Mouse (Mus musculus) intestine, embryonic 15.5 days (tissue): ENCODE measurements around the gene Ect2. TPM values are rescaled to one million over a fixed set of nuclear protein-coding genes. Genes with fewer than 3 reads are reported as not detected.

Experiments
- ATAC-seq: fragments of 200-750 bp; cut with Nextera tagmentation; 2 replicates; pipeline ENCODE4 v1.8.0; 2017; ENCODE audit warnings: moderate TSS enrichment, moderate library complexity
- H3K27ac ChIP-seq: fragments of 300-500 bp; sonication (generic); 2 replicates; pipeline ENCODE4 v1.5.1; 2015; ENCODE audit warnings: mild to moderate bottlenecking, inconsistent platforms
- H3K27me3 ChIP-seq: fragments of 300-500 bp; sonication (generic); replicated peaks from 2 replicates; pipeline ENCODE4 v1.6.1; 2015; ENCODE audit warnings: inconsistent platforms
- H3K36me3 ChIP-seq: fragments of 300-500 bp; sonication (generic); 2 replicates; pipeline ENCODE4 v1.6.1; 2015; ENCODE audit warnings: inconsistent platforms
- H3K4me1 ChIP-seq: fragments of 300-500 bp; sonication (generic); replicated peaks from 2 replicates; pipeline ENCODE4 v1.6.1; 2015; ENCODE audit warnings: inconsistent platforms
- H3K4me2 ChIP-seq: fragments of 300-500 bp; sonication (generic); replicated peaks from 2 replicates; pipeline ENCODE4 v1.6.1; 2015; ENCODE audit warnings: mild to moderate bottlenecking, inconsistent platforms
- H3K4me3 ChIP-seq: fragments of 300-500 bp; sonication (generic); replicated peaks from 2 replicates; pipeline ENCODE4 v1.5.1; 2015; ENCODE audit warnings: inconsistent platforms
- H3K9ac ChIP-seq: fragments of 300-500 bp; sonication (generic); 2 replicates; pipeline ENCODE4 v1.6.1; 2015; ENCODE audit warnings: inconsistent platforms
- H3K9me3 ChIP-seq: fragments of 300-500 bp; sonication (generic); 2 replicates; pipeline ENCODE4 v1.6.1; 2016; ENCODE audit warnings: inconsistent platforms
- WGBS: fragments of 180-500 bp; shearing (Covaris S2); methylation state at CpG from one replicate; pipeline ENCODE4 v1.1.7; 2015; 5-methylcytosine and 5-hydroxymethylcytosine counted together
- polyA plus RNA-seq: library from polyadenylated mRNA; unstranded; fragments of >200 nt; fragmentation: Nextera tagmentation; extraction: Ambion mirVana; gene quantifications from 2 replicates; pipeline ENCODE4 v1.2.1, GENCODE M21; 2015

Gene Ect2
- polyA plus RNA-seq, 1 experiment from 2014 or later = 52.5 TPM

- no peak for ATAC-seq
- no peaks in the 10 kb centered on the region for H3K9me3 ChIP-seq
- H3K36me3 ChIP-seq = peaks cover 5% of the 10 kb centered on the region; the same call in 1 of the 2 replicates
- no peaks in the 10 kb centered on the region for H3K27me3 ChIP-seq
- H3K4me2 ChIP-seq = no peak overlapping the region
- WGBS = 94% methylated on average over 6 of the region's 6 CpGs
- H3K9ac ChIP-seq = no peak overlapping the region
- no peak overlapping the region for H3K27ac ChIP-seq
- no peaks in the 10 kb centered on the region for H3K4me1 ChIP-seq
- H3K4me3 ChIP-seq = no peak overlapping the region
Measured at GRCm38 (mm10) chr3:27086221-27086620, 67.5 kb downstream of the Ect2 start.

DNA sequence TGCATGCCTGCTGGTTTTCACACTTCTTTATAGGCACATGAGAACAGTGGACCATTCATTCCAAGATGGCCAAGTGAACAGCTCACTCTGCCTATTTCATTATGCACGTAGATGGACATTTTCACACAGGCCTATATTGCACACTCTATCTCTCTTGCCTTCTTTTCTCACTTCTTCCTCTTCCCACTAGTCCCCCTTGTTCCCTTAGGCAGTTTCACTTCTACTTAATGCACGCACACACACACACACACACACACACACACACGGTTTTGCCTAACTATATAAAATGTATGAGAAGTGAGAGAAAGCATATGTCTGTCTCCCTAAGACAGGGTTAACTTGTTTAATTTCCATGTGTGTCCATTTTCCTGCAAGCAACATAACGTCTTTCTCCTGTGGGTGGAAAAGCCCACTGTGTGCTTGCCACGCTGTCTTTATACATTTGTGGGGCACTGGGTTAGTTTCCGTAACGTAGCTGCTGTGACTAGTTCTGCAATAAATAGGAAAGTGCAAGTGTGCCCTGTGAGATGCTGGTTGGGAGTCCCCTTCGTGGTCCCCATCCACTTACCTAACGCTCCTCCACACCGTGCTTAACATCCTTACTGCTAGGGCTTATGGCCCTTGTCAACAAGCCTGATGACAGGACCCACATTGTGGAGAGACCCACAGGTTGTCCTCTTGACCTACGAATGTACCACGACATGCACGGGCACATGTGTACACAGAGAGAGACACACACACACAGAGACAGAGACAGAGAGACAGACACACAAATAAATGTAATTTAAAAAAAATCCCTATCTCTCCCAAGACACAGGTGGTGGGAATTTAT is 72.2 kb downstream of the Ect2 start:
- Histone ChIP-seq H3K27me3 (no peaks in the 10 kb centered on the region), H3K4me3 (no peak overlapping the region), H3K4me1 (no peaks in the 10 kb centered on the region), H3K4me2 (no peak overlapping the region), H3K36me3 (no peaks in the 10 kb centered on the region), H3K27ac (no peak overlapping the region), H3K9ac (no peak overlapping the region), H3K9me3 (no peaks in the 10 kb centered on the region)
- 87% methylated on average over 13 of the region's 13 CpGs for WGBS
- ATAC-seq = no peak

DNA sequence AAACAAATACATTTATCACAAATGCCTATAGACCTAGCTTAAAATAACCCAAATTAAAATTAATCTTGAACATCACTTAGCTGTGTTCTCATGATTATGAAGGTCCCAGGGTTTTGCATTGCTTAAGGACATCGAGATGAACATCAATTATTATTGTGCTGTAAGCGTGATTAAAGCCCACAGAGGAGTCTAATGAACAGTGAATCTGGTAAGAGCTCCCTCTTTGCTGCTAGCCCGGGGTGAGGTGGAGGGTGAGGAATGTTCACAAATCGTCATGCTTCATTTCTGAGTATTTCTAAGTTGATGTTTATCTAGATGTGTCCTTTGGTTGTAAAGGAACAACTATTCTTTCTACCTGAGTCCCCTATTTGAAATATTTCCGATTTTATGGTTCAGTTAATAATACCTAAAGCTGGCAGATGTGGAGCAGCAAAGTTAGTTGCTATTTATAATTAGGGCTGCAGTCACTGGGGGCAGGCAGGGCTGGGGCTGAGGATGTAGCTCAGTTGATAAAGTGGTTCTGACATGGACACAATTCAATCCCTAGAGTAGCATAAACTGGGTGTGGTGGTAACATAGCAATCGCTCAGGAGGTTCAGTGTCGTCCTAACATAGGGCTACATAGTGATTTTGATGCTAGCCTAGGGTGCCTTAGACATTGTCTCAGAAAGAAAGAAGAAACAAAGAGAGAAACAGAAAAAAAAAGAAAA is 73.5 kb downstream of the Ect2 start:
- H3K4me1 ChIP-seq = no peaks in the 10 kb centered on the region
- H3K4me2 ChIP-seq = no peak overlapping the region
- no peak overlapping the region for H3K27ac ChIP-seq
- no peak overlapping the region for H3K9ac ChIP-seq
- H3K9me3 ChIP-seq = no peaks in the 10 kb centered on the region
- WGBS = 80% methylated on average over 7 of the region's 7 CpGs
- no peaks in the 10 kb centered on the region for H3K36me3 ChIP-seq
- no peak overlapping the region for H3K4me3 ChIP-seq
- ATAC-seq = no peak
- H3K27me3 ChIP-seq = no peaks in the 10 kb centered on the region

DNA sequence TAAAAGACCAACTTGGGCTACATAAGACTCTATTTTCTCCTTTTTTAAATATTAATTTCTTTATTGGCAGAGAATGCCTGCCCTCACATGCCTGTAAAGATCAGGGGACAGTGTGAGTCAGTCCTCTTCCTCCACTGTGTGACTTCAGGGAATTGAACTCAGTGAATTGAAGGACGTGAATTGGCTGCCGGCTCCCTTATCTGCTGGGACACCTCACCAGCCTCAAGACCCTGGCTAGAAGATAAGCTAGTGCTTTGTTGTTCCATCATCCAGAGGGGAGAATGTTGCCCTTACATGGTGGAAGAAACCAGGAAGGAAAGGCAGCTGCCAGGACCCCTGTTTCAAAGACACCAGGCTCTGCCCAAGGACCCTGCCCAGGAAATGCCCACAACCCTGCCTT is 79.8 kb downstream of the Ect2 start:
- no peaks in the 10 kb centered on the region for H3K9me3 ChIP-seq
- WGBS = 70% methylated on average over 2 of the region's 2 CpGs
- no peak overlapping the region for H3K9ac ChIP-seq
- H3K27ac ChIP-seq = no peak overlapping the region
- H3K4me1 ChIP-seq = no peaks in the 10 kb centered on the region
- H3K4me2 ChIP-seq = no peak overlapping the region
- H3K36me3 ChIP-seq = no peaks in the 10 kb centered on the region
- H3K27me3 ChIP-seq = no peaks in the 10 kb centered on the region
- no peak overlapping the region for H3K4me3 ChIP-seq
- no peak for ATAC-seq

DNA sequence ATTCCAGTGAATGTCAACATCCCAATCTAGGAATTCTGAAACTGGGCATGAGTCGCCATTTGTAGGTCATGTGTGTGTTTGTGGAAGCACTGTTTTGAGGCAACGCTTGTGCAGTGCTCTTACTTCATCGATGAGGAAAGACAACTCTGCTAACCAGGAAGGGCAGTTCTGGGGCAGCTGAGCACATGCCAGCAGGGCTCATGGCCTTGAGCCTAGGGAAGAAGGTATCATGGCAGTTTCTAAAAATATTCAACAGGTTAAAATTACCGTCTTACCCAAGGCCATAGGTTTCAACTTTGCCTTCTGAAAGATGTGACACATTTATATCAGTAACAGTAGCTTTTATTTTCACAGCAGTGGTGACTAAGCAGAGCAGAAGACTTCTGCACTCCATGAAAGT is 82.0 kb downstream of the Ect2 start:
- Histone ChIP-seq H3K4me1 (no peaks in the 10 kb centered on the region), H3K9me3 (no peaks in the 10 kb centered on the region), H3K9ac (no peak overlapping the region), H3K4me2 (no peak overlapping the region), H3K27me3 (no peaks in the 10 kb centered on the region), H3K36me3 (no peaks in the 10 kb centered on the region), H3K4me3 (no peak overlapping the region), H3K27ac (no peak overlapping the region)
- 96% methylated on average over 4 of the region's 4 CpGs for WGBS
- no peak for ATAC-seq

- H3K27ac ChIP-seq = no peak overlapping the region
- no peaks in the 10 kb centered on the region for H3K36me3 ChIP-seq
- no peak overlapping the region for H3K4me3 ChIP-seq
- 50% methylated on average over 9 of the region's 9 CpGs for WGBS
- H3K4me1 ChIP-seq = no peaks in the 10 kb centered on the region
- H3K9me3 ChIP-seq = no peaks in the 10 kb centered on the region
- no peak for ATAC-seq
- no peaks in the 10 kb centered on the region for H3K27me3 ChIP-seq
- no peak overlapping the region for H3K9ac ChIP-seq
- no peak overlapping the region for H3K4me2 ChIP-seq
Measured at GRCm38 (mm10) chr3:27070340-27070739, 83.3 kb downstream of the Ect2 start.

- Histone ChIP-seq H3K27ac (no peak overlapping the region), H3K36me3 (no peaks in the 10 kb centered on the region), H3K4me1 (no peaks in the 10 kb centered on the region), H3K9ac (no peak overlapping the region), H3K4me3 (no peak overlapping the region), H3K27me3 (no peaks in the 10 kb centered on the region), H3K9me3 (no peaks in the 10 kb centered on the region), H3K4me2 (no peak overlapping the region)
- ATAC-seq = no peak
Measured at GRCm38 (mm10) chr3:27067206-27067605, 86.5 kb downstream of the Ect2 start.

- no peak overlapping the region for H3K9ac ChIP-seq
- WGBS = 92% methylated on average over 2 of the region's 2 CpGs
- no peaks in the 10 kb centered on the region for H3K9me3 ChIP-seq
- H3K4me3 ChIP-seq = no peak overlapping the region
- H3K36me3 ChIP-seq = no peaks in the 10 kb centered on the region
- H3K27me3 ChIP-seq = no peaks in the 10 kb centered on the region
- no peak for ATAC-seq
- H3K4me2 ChIP-seq = no peak overlapping the region
- H3K27ac ChIP-seq = no peak overlapping the region
- H3K4me1 ChIP-seq = no peaks in the 10 kb centered on the region
Measured at GRCm38 (mm10) chr3:27064886-27065285, 88.8 kb downstream of the Ect2 start.

DNA sequence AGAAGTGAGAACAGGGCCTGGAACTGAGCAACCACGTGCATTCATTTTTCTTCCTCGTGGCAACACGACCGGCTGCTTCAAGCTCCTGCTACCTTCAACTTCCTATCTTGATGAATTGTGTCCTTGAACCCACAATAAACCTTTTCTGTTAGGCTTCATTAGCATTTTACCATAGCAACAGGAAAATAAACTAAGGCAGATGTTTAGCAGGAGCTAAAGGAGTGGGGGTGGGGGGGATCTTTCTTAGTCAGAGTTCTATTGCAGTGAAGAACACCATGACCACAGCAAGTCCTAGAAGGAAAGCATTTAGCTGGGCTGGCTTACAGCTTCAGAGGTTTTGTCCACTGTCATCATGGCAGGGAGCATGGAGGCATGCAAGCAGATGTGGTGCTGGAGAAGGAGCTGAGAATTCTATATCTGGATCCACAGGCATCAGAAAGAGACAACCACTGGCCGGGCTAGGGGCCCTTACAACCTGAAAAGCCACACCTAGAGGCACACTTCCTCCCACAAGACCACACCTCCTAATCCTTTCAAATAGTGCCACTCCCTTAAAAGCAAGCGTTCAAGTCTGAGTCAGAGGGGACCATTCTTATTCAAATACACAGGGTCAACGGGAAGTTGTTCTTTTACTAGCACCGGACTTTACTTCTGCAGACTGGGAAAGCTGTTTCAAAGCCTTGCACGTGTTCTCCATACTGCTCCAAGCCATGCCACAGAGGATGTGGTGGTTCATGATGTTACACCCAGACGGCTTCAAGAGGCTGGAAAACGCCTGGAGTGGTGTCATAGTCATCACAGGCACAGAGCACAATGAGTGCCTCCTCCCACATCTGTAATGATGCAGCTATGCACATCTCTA is 90.0 kb downstream of the Ect2 start:
- WGBS = 64% methylated on average over 11 of the region's 11 CpGs
- H3K36me3 ChIP-seq = no peaks in the 10 kb centered on the region
- no peak overlapping the region for H3K27ac ChIP-seq

DNA sequence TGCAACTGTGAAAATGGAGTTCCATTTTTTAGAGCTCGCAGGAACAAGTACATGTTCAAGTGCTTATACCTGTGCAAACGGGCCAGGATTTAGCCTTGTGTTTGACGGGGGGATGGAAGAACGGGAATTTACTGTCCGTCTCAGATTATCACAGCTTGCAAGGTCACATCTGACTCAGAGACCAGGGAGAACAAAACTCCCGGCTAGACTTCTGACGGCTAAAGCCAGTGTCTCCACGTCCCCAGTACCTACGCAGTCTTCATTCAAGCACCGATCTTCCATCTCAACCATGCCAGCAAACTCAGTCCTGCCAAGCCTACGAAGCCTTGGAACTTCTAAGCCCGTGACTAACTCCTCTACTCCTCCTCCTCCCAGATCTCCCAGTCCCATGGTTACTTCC is 93.2 kb downstream of the Ect2 start:
- Histone ChIP-seq H3K4me1 (no peaks in the 10 kb centered on the region), H3K27me3 (no peaks in the 10 kb centered on the region), H3K4me3 (no peak overlapping the region), H3K4me2 (no peak overlapping the region), H3K9me3 (no peaks in the 10 kb centered on the region), H3K36me3 (no peaks in the 10 kb centered on the region), H3K27ac (no peak overlapping the region), H3K9ac (no peak overlapping the region)
- no peak for ATAC-seq
- WGBS = 87% methylated on average over 12 of the region's 12 CpGs

More for the DNA sequence above, 90.0 kb downstream of the Ect2 start:
- ATAC-seq = no peak
- no peak overlapping the region for H3K4me2 ChIP-seq
- no peaks in the 10 kb centered on the region for H3K9me3 ChIP-seq
- no peaks in the 10 kb centered on the region for H3K4me1 ChIP-seq
- no peaks in the 10 kb centered on the region for H3K27me3 ChIP-seq
- no peak overlapping the region for H3K9ac ChIP-seq
- no peak overlapping the region for H3K4me3 ChIP-seq

GRCm38 (mm10) chr3:27059529-27060322 is 94.0 kb downstream of the Ect2 start:
- H3K27me3 ChIP-seq = no peaks in the 10 kb centered on the region
- no peak overlapping the region for H3K4me2 ChIP-seq
- H3K4me3 ChIP-seq = no peak overlapping the region
- no peak for ATAC-seq
- H3K4me1 ChIP-seq = no peaks in the 10 kb centered on the region
- no peaks in the 10 kb centered on the region for H3K36me3 ChIP-seq
- no peak overlapping the region for H3K9ac ChIP-seq
- no peak overlapping the region for H3K27ac ChIP-seq
- no peaks in the 10 kb centered on the region for H3K9me3 ChIP-seq
- WGBS = 82% methylated on average over 12 of the region's 12 CpGs

GRCm38 (mm10) chr3:27055471-27055870 is 98.2 kb downstream of the Ect2 start:
- H3K27ac ChIP-seq = no peak overlapping the region
- H3K4me1 ChIP-seq = no peaks in the 10 kb centered on the region
- no peaks in the 10 kb centered on the region for H3K36me3 ChIP-seq
- H3K4me3 ChIP-seq = no peak overlapping the region
- H3K27me3 ChIP-seq = no peaks in the 10 kb centered on the region
- H3K4me2 ChIP-seq = no peak overlapping the region
- H3K9ac ChIP-seq = no peak overlapping the region
- ATAC-seq = no peak
- no peaks in the 10 kb centered on the region for H3K9me3 ChIP-seq
- WGBS = 60% methylated on average over 3 of the region's 3 CpGs
